Mouse (Mus musculus): ENCODE measurements at regions not wholly inside any gene's neighbourhood (a gene's known extent, or its start where the extent isn't known, plus 50 kb on each side); places are given as distances from the start of the nearest gene placed in this dataset.

DNA sequence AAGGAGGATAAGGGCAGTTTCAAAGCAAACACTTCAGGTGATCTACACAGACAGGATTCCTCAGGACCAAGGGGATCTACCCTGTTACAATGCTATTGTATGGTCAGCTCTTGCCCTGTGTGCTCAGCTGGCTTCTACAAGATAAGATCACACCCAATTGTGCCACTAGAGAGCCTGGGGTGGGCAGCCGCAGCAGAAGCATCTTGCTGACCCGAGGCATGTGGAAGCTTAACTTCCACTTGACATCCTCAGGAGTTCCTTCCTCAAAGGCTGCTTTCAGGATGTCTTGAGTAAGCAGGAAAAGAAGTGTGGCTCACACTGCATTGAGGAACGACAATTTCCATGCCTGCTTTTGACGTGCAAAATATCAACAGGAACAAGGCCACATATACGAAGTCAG is 222.8 kb upstream of the Gpc5 start:
- no peak for TF ChIP-seq CTCF (IDR thresholded peaks at IDR 0.05; ENCODE audit: borderline replicate concordance, extremely low read depth, insufficient read depth, insufficient read length)
- TF ChIP-seq POLR2A (IDR thresholded peaks at IDR 0.05; ENCODE audit: borderline replicate concordance, extremely low read depth, insufficient read depth, insufficient read length, poor library complexity, severe bottlenecking): no peak

Measured in brain, embryonic 14.5 days (tissue).